ENCODE assay signal across 9 mouse cellular contexts in the genomic region with DNA sequence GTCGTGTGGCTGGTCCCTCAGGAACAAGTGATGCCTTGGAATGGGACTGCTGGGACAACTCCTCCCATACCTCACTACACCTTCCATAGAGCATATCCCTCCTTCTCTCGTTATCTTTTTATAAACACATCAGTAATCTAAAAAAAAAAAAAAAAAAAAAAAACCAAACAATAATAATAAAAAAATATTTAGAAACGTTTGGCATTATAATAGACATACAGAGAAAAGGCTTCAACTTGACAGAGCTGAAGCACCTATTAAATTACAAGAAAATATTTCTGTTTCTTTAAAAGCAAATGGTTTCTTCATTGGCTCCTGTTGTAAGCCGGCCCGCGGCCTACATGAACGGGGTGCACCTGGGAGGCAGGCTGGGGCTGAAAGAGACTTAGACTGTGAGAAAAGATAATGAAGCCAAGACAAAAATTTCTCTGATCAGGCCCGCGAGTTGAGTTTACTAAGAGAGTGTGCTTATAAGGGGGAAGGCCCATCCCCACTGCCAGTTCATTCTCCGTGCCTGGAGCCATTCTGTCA. TPM values are rescaled to one million over a fixed set of nuclear protein-coding genes. Genes with fewer than 3 reads are reported as not detected.
DNase-seq lines count a peak whose midpoint lies in the region; ATAC-seq and TF ChIP-seq lines count a peak whose summit lies in the region.
"Had no signal": no experiment of that assay in that cellular context is flagged by ENCODE, and none has a peak within 500 bp of the region (broad histone marks: within the 10 kb centered on the region; RNA-seq: fewer than 3 reads in every experiment).

No protein-coding gene starts in this region.

- H3K27ac ChIP-seq in brown adipose tissue, adult 24 weeks (replicated peaks; ENCODE audit: low read depth, low read length) = peak overlapping the region; percentile 47
- no peak overlapping the region for H3K27ac ChIP-seq in hindbrain, embryonic 15.5 days (replicated peaks)
- no peak overlapping the region for H3K27ac ChIP-seq in midbrain, embryonic 15.5 days

- peaks cover 3% of the 10 kb centered on the region; the same call in 1 of the 2 replicates for H3K4me1 ChIP-seq in lung, adult 2 months (ENCODE audit: control insufficient read depth, insufficient read depth, low read length)
- H3K4me1 ChIP-seq in brown adipose tissue, adult 24 weeks (ENCODE audit: control insufficient read depth, insufficient read depth, insufficient read length, low read length) = peaks cover 3% of the 10 kb centered on the region; the same call in 1 of the 2 replicates
- 0 out of 2 replicates have a peak, but pooled peaks cover 8% of the 10 kb centered on the region for H3K4me1 ChIP-seq in hindbrain, embryonic 15.5 days (replicated peaks)
- 0 out of 2 replicates have a peak, but pooled peaks cover 2% of the 10 kb centered on the region for H3K4me1 ChIP-seq in midbrain, embryonic 15.5 days

- intact Hi-C loops in gastrocnemius, postnatal 14 days (cut with DNase I; ENCODE audit: low total_unique reads) = no loop called here

- no peak for ATAC-seq in hindbrain, embryonic 15.5 days (ENCODE audit: low FRiP score, low read depth)
- no peak for ATAC-seq in midbrain, embryonic 15.5 days (replicated peaks)

- H3K36me3 ChIP-seq in hindbrain, embryonic 15.5 days = no peaks in the 10 kb centered on the region
- no peaks in the 10 kb centered on the region for H3K36me3 ChIP-seq in midbrain, embryonic 15.5 days (replicated peaks)

- no peaks in the 10 kb centered on the region for H3K27me3 ChIP-seq in hindbrain, embryonic 15.5 days
- H3K27me3 ChIP-seq in midbrain, embryonic 15.5 days (replicated peaks) = no peaks in the 10 kb centered on the region

- WGBS in lung, adult 2 months = 36% methylated on average over 10 of the region's 10 CpGs
- 45% methylated on average over 10 of the region's 10 CpGs for WGBS in hindbrain, embryonic 15.5 days
- 46% methylated on average over 10 of the region's 10 CpGs for WGBS in midbrain, embryonic 15.5 days

- H3K4me3 ChIP-seq in lung, adult 2 months (replicated peaks; ENCODE audit: extremely low read depth, low read depth, low read length) = peak overlapping the region; percentile 68
- H3K4me3 ChIP-seq in brown adipose tissue, adult 24 weeks (ENCODE audit: insufficient read depth, low read depth, low read length) = peak overlapping the region; percentile 74
- H3K4me3 ChIP-seq in hindbrain, embryonic 15.5 days = peak overlapping the region; percentile 12; the same call in 1 of the 2 replicates
- 0 out of 2 replicates have a peak overlapping the region, but pooled peaks have one; percentile 9 for H3K4me3 ChIP-seq in midbrain, embryonic 15.5 days

- peak overlapping the region; percentile 42 for H3K4me2 ChIP-seq in hindbrain, embryonic 15.5 days
- peak overlapping the region; percentile 31 for H3K4me2 ChIP-seq in midbrain, embryonic 15.5 days

- H3K9ac ChIP-seq in hindbrain, embryonic 15.5 days = no peak overlapping the region
- no peak overlapping the region for H3K9ac ChIP-seq in midbrain, embryonic 15.5 days

- TF ChIP-seq CTCF in lung, adult 2 months (IDR thresholded peaks at IDR 0.05; ENCODE audit: insufficient read depth, low read length) = no peak

- H3K9me3 ChIP-seq in hindbrain, embryonic 15.5 days = no peaks in the 10 kb centered on the region
- no peaks in the 10 kb centered on the region for H3K9me3 ChIP-seq in midbrain, embryonic 15.5 days

- no peak for TF ChIP-seq POLR2A in lung, adult 2 months (IDR thresholded peaks at IDR 0.05; ENCODE audit: borderline replicate concordance, extremely low read depth, low read depth, low read length)

- DNase-seq in lung, adult 2 months = peak; percentile 20
- no peak for DNase-seq in lung, adult 18-20 months
- DNase-seq in gastrocnemius, postnatal 14 days = no peak
- DNase-seq in frontal cortex, adult 2 months (ENCODE audit: extremely low spot score in 1 of 2, low spot score in 1 of 2) = no peak
- DNase-seq: gastrocnemius, postnatal 36 days had no signal

RNA-seq across cellular contexts. Expression of a gene that starts 0.5 kb away (rescaled TPM):
- polyA plus RNA-seq in lung, adult 2 months (2012; rRNA removed) = 2.8 and 5.2 TPM in 2 replicates
- 2.5 and 5.9 TPM in 2 replicates for polyA plus RNA-seq in brown adipose tissue, adult 24 weeks (2012; ENCODE audit: insufficient read depth, insufficient read length, missing spikeins)
- 1.6 and 1.7 TPM in 2 replicates for polyA plus RNA-seq in hindbrain, embryonic 15.5 days (2015; fragmentation: Nextera tagmentation; extraction: Ambion mirVana)
- 1.5 and 1.7 TPM in 2 replicates for polyA plus RNA-seq in midbrain, embryonic 15.5 days (2015; fragmentation: Nextera tagmentation; extraction: Ambion mirVana)
- 1 to 10 TPM; 1.6 to 2.2 TPM for total RNA-seq in gastrocnemius, postnatal 14 days (2021)
- polyA plus RNA-seq in frontal cortex, adult 2 months (2012; rRNA removed) = 0.46 and 0.90 TPM in 2 replicates

RNA-seq across cellular contexts. Expression of a gene that starts 8.9 kb away (rescaled TPM):
- polyA plus RNA-seq in lung, adult 2 months (2012; rRNA removed) = 40.8 and 58.9 TPM in 2 replicates
- polyA plus RNA-seq in brown adipose tissue, adult 24 weeks (2012; ENCODE audit: insufficient read depth, insufficient read length, missing spikeins) = 13.3 and 27.1 TPM in 2 replicates
- 1.1 and 1.4 TPM in 2 replicates for polyA plus RNA-seq in hindbrain, embryonic 15.5 days (2015; fragmentation: Nextera tagmentation; extraction: Ambion mirVana)
- 0.68 and 1.5 TPM in 2 replicates for polyA plus RNA-seq in midbrain, embryonic 15.5 days (2015; fragmentation: Nextera tagmentation; extraction: Ambion mirVana)
- 10 to 100 TPM; 10.7 to 12.5 TPM for total RNA-seq in gastrocnemius, postnatal 14 days (2021)
- polyA plus RNA-seq in frontal cortex, adult 2 months (2012; rRNA removed) = 0.68 and 0.69 TPM in 2 replicates

RNA-seq across cellular contexts. Expression of a gene that starts 28.4 kb away (rescaled TPM):
- polyA plus RNA-seq in lung, adult 2 months (2012; rRNA removed) = 11.4 and 15.2 TPM in 2 replicates
- 3.4 and 5.1 TPM in 2 replicates for polyA plus RNA-seq in brown adipose tissue, adult 24 weeks (2012; ENCODE audit: insufficient read depth, insufficient read length, missing spikeins)
- polyA plus RNA-seq in hindbrain, embryonic 15.5 days (2015; fragmentation: Nextera tagmentation; extraction: Ambion mirVana) = 0.56 TPM in 2 replicates
- polyA plus RNA-seq in midbrain, embryonic 15.5 days (2015; fragmentation: Nextera tagmentation; extraction: Ambion mirVana) = 0.52 and 0.86 TPM in 2 replicates
- 1 to 10 TPM; 4.3 to 5.3 TPM for total RNA-seq in gastrocnemius, postnatal 14 days (2021)
- 1.4 and 2.1 TPM in 2 replicates for polyA plus RNA-seq in frontal cortex, adult 2 months (2012; rRNA removed)

RNA-seq across cellular contexts. Expression of a gene that starts 32.6 kb away (rescaled TPM):
- 23.5 and 40.1 TPM in 2 replicates for polyA plus RNA-seq in lung, adult 2 months (2012; rRNA removed)
- 27.2 and 40.0 TPM in 2 replicates for polyA plus RNA-seq in brown adipose tissue, adult 24 weeks (2012; ENCODE audit: insufficient read depth, insufficient read length, missing spikeins)
- polyA plus RNA-seq in hindbrain, embryonic 15.5 days (2015; fragmentation: Nextera tagmentation; extraction: Ambion mirVana) = 7.5 and 7.9 TPM in 2 replicates
- 6.6 and 6.8 TPM in 2 replicates for polyA plus RNA-seq in midbrain, embryonic 15.5 days (2015; fragmentation: Nextera tagmentation; extraction: Ambion mirVana)
- total RNA-seq in gastrocnemius, postnatal 14 days (2021) = 10 to 100 TPM; 21.8 to 22.0 TPM
- 4.0 and 4.5 TPM in 2 replicates for polyA plus RNA-seq in frontal cortex, adult 2 months (2012; rRNA removed)

RNA-seq across cellular contexts. Expression of a gene that starts 42.9 kb away (rescaled TPM):
- 1.8 TPM in 1 of 2 replicates, not detected in the other for polyA plus RNA-seq in lung, adult 2 months (2012; rRNA removed)
- not detected in 2 replicates for polyA plus RNA-seq in brown adipose tissue, adult 24 weeks (2012; ENCODE audit: insufficient read depth, insufficient read length, missing spikeins)
- 0.66 and 1.1 TPM in 2 replicates for polyA plus RNA-seq in hindbrain, embryonic 15.5 days (2015; fragmentation: Nextera tagmentation; extraction: Ambion mirVana)
- polyA plus RNA-seq in midbrain, embryonic 15.5 days (2015; fragmentation: Nextera tagmentation; extraction: Ambion mirVana) = 0.88 TPM in 1 of 2 replicates, not detected in the other
- 1 to 10 TPM; 1.8 to 4.3 TPM for total RNA-seq in gastrocnemius, postnatal 14 days (2021)
- 0.54 and 2.1 TPM in 2 replicates for polyA plus RNA-seq in frontal cortex, adult 2 months (2012; rRNA removed)
- total RNA-seq: gastrocnemius, postnatal 36 days had no signal
- polyA plus RNA-seq: neural tube, embryonic 11.5 days had no signal

Comparison
In these comparisons a context has a peak if more than half of its experiments do, and no peak if none do; other contexts are left out.
1. H3K4me3 ChIP-seq: peak in every context shown above with its lines; median percentile 74 in brown adipose tissue, adult 24 weeks; 68 in lung, adult 2 months; 12 in hindbrain, embryonic 15.5 days; 9 in midbrain, embryonic 15.5 days.